Mouse (Mus musculus): ENCODE data around the gene Mki67. TPM values are rescaled to one million over a fixed set of nuclear protein-coding genes. Genes with fewer than 3 reads are reported as not detected.

Gene Mki67
- total RNA-seq (2021): 10 to 100 TPM; 33.3 to 39.2 TPM

DNA sequence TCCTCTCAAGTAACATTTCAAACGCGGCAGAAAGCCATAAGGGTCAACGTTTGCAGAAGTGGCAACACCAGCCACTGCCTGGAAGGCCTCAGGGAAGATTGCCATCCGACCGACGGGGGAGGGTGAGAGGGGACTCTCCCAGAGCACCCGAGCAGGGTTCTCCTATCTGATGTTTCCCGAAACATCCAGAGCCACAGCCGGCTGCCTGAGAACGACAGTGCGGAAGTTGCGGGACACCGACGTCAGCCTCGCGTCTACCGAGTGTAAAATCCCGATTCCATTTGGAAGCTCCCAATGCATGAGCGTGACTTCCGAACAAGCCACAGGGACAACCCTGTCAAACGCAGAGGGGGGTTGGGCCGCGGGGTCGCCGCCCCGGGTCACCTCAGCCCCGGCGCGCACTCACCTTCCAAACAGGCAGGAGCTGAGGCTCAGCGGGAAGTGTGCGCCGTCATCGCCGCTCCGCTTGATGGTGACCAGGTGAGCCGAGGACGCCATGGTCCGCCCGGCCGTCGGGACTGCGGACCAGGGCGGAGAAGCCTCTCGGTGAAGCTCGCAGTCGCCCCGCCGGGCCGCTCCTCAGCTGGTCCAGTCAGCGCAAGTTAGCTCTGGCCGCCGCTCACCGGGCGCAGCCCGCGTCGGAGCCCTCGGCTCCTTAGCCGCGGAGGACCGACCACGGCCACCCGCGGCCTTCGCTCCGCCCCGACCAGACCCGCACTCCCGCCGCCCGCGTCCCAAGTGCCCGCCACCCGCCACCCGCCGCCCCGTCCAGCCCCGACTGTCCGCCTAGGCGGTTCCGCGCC is at the start of gene Mki67:
Gene Mki67 (minus strand): TSS at position 720 of the 803 bp plus-strand sequence.
- intact Hi-C loops (cut with DNase I): no loop called here
- peak; percentile 40 to 50 for DNase-seq

GRCm38 (mm10) chr7:135763311-135763710 is 47.1 kb upstream of the Mki67 start:
- intact Hi-C loops (cut with DNase I): no loop called here
- DNase-seq: no peak

GRCm38 (mm10) chr7:135758754-135759510 is 42.8 kb upstream of the Mki67 start:
- no peak for DNase-seq
- intact Hi-C loops (cut with DNase I): no loop called here

DNA sequence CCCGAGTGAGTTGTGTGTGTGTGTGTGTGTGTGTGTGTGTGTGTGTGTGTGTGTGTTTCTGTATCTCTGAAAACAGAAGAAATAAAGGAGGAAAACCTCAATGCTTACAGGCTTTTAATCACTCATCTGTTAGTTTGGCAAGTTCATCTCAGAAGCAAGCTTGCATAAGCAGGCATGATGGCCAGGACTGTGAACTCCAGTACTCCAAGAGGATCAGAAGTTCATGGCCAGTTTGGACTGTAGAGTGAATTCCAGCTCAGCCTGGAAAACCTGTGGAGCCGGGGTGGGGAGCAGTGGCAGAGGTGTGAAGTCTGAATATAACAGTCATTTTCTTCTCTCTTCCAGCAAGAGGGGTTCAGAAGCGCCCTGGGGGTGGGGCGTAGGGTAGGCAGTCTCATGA is 42.0 kb upstream of the Mki67 start:
- no peak for DNase-seq
- intact Hi-C loops (cut with DNase I): no loop called here

DNA sequence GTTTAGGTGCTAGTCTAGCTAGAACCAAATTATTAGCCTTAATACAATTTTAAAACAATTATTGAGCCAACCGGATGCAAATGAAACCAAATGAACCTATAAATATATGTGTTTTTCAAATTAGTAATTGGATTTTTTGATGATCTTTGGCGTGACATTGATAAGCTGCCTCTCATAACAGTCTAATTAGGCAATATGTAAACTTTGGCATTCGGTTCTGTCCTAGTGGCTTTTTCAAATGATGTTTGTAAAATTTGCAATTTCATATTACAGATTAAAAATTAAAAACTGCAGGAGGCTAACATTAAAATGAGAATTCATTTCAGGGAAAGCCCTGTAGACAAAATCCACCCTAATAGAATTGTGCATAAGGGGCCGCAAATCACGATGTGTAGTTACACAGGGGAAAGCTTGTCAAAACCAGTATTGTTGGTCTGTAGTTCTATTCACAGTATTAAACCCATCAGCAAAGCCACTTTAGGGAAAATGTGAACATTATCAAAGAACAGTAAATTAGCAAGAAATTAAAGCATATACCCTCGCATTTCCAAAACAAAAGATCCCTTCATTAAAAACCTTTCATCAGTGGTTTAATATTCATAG is 40.9 kb upstream of the Mki67 start:
- DNase-seq: no peak

DNA sequence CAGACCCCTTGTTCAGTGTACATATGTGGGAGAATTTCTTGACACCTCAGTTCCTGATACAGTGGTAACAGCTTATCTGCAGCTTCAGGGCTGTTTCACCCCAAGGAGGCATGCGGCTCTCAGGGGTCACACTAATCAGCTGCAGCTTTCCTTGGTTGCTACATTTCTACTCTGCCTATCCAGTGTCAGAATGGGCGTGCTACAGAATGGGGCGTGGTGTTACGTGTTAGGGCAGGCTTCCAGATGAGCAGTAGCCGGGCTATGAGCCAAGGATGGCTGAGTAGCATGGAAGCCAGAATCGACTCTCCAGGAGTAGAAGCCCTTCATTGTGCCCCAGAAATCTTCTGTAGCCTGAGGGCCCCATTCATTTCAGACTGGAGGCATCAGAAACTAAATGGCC is 32.8 kb upstream of the Mki67 start:
- intact Hi-C loops (cut with DNase I): no loop called here
- DNase-seq: peak; percentile 73 to 75

More for the DNA sequence above, 40.9 kb upstream of the Mki67 start:
- intact Hi-C loops (cut with DNase I): no loop called here

GRCm38 (mm10) chr7:135747072-135747471 is 30.9 kb upstream of the Mki67 start:
- no peak for DNase-seq
- intact Hi-C loops (cut with DNase I): no loop called here

DNA sequence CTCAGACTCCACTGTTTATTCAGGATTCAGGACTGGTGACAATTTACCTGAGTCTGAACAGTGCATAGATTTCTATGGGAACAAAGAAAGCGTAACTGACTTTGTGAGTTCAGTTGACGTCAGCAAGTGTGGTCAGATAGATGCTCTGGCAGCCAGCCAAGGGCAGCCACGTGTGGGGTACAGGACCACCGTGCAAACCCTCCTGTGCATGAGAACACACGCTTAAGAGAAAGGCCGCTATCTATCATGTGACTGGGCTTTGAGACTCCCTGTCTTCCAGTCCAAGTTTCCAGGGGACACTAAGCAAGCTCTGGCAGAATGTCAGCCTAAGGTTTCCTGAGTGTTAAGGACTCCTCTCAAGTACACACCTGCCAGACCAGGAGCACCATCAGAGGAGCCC is 30.4 kb upstream of the Mki67 start:
- no peak for DNase-seq
- intact Hi-C loops (cut with DNase I): no loop called here

GRCm38 (mm10) chr7:135745091-135745490 is 28.9 kb upstream of the Mki67 start:
- DNase-seq: peak; percentile 56 to 62
- intact Hi-C loops (cut with DNase I): no loop called here

GRCm38 (mm10) chr7:135740453-135740852 is 24.3 kb upstream of the Mki67 start:
- intact Hi-C loops (cut with DNase I): no loop called here
- DNase-seq: no peak

DNA sequence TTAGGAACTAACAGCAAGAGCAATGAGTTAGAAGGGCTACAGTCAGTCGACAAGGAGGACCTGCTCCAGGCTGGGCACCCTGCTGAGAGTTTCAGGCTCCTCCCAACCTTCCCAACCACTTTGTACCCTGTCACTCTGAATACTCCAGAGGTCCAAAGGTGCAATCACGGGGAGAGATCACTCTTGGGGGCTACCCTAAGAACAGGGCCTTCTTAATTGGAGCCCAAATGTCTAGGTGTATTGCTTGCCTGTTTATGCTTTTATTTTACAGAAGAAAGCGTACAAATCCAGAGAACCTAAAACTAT is 20.4 kb upstream of the Mki67 start:
- no peak for DNase-seq
- intact Hi-C loops (cut with DNase I): loop anchor here (5.0 kb wide), 4 partner anchors 54 to 334 kb away; partner anchors contain the start of gene Ptpre

- DNase-seq: peak; percentile 87 to 89
- intact Hi-C loops (cut with DNase I): loop anchor here (5.0 kb wide), 4 partner anchors 54 to 334 kb away; partner anchors contain the start of gene Ptpre
These were observed 19.8 kb upstream of the Mki67 start for GRCm38 (mm10) chr7:135735691-135736580.

DNA sequence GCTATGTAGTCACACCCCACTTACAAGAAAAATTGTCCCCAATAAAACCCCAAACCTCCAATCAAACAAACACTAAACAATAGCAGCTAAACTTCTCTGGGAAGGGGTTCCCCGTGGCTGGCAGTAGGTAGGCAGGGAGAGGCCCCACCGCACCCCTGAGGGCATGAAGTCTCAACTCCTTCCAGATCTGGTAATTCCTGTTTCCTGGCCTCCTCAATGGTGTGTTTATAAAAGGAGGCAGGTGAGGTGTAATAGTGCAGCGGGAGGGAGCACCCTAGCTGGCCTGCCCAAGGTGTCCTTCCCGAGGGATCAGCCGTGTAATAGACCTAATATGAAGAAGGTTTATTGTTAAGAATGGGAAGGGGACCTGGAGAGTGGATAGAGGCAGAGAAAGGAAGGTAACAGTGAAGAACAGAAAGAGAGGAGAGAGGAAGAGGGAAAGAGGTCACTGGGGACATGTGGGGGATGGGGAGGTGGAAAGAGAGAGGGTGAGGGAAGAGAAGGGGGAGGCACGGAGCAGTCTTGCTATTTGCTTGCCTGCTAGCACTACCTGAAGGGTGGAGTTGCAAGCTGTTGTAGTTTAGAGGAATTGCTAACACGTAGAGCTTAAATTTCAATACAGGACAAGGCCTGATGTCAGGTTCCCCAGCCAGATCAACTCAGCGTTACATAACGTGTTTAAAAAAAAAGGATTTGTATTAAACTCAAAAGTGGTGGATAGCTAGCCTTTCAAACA is 18.9 kb upstream of the Mki67 start:
- DNase-seq: no peak
- intact Hi-C loops (cut with DNase I): loop anchor here (5.0 kb wide), 4 partner anchors 53 to 333 kb away; partner anchors contain the start of gene Ptpre

DNA sequence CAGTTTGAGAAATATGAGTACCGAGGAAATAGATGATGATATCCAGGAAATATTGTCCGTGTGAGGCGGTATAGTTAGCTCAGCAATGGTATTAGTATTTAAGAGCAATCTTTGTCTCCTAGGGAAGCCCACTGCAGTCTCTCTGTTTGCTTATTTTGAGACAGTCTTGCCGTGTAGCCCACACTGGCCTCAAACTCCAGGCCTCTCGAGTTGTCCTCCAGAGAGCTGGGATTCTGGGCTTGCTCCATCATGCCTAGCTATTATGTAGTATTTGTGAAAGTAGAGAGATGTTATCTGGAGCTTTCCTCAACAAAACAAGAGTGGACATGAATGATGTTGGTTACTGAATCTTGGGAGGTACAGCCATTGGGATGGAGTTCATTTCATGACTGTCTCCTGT is 18.2 kb upstream of the Mki67 start:
- intact Hi-C loops (cut with DNase I): no loop called here
- no peak for DNase-seq

GRCm38 (mm10) chr7:135728038-135728437 is 11.9 kb upstream of the Mki67 start:
- no peak for DNase-seq
- intact Hi-C loops (cut with DNase I): no loop called here

DNA sequence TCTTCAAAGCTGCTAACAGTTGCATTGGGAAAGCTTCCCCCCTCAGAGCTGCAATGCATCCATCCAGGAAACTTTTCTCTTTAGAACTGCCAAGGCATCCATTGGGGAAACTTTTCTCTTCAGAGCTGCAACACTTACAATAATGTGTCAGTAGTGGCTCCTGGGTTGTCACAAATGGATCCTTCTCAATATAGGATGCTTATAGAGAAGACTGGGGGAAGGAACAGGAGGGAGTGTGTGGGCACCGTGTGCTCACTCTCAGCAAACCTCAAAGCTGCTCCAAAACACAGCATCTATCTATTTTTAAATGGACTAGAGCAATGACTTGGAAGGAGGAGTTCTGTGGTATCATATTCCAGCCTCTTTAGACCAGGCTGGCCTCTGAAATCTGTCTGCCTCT is 10.5 kb upstream of the Mki67 start:
- intact Hi-C loops (cut with DNase I): no loop called here
- DNase-seq: no peak

DNA sequence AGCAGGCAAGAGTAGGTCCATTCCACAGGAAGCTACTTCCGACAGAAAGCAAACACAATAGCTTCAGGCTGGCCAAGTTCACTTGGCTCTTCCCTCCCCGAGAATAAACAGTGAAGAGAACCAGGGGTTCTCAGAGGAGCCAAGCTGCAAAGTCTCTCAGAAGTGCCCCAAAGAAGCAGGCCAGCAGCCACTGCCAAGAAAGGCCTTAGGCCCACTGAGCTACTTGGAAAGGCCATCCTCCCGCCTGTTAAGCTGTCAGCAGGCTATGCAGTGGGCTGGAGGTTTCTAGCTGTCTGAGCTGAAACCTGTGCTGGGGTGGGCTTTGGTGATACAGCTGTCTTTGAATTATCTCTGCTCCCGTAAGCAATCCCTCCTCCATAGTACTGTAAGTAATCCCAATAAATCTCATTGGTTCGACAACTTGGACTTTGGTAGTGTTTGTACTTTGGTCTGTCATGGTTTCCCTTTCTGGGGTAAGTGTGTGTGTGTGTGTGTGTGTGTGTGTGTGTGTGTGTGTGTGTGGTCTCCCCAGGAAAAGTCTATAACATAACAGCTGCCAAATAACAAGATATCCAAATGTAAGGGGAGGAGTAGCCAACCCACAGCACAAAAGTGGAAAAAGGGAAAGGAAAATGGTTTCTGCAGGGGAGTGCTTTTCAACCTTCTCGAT is 7.6 kb upstream of the Mki67 start:
- peak; percentile 14 to 23 for DNase-seq
- intact Hi-C loops (cut with DNase I): no loop called here

GRCm38 (mm10) chr7:135722011-135722838 is 6.1 kb upstream of the Mki67 start:
- no peak for DNase-seq
- intact Hi-C loops (cut with DNase I): no loop called here

All from heart, postnatal 10 days (tissue).